In the genomic region with DNA sequence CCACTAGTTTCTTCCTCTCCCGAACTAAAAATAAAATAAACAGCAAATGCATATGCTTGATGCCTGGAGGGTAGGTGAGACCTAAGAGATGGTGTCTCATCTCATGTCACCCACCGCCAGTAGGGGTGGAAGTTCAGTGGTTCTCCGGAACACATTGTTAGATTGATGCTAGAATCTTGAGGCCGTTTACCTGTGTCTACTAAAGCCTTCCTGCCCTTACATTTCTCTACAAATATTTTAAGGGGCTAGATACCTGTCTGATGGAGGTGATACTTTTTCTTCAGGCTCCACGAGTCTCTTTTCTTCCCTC, we compare ENCODE assay signal across 8 mouse cellular contexts. TPM values are rescaled to one million over a fixed set of nuclear protein-coding genes. Genes with fewer than 3 reads are reported as not detected.
DNase-seq lines count a peak whose midpoint lies in the region; ATAC-seq lines count a peak whose summit lies in the region.

No protein-coding gene starts in this region.

- no peak for ATAC-seq in megakaryocyte, adult 5-6 weeks (ENCODE audit: poor library complexity, severe bottlenecking)
- no peak for ATAC-seq in liver, embryonic 13.5 days (ENCODE audit: low read depth)

- no peaks in the 10 kb centered on the region for H3K27me3 ChIP-seq in megakaryocyte, embryonic 14.5 days (replicated peaks)
- peaks cover 18% of the 10 kb centered on the region for H3K27me3 ChIP-seq in liver, embryonic 13.5 days

- H3K27ac ChIP-seq in liver, embryonic 13.5 days = no peak overlapping the region

- H3K9me3 ChIP-seq in megakaryocyte, embryonic 14.5 days = no peaks in the 10 kb centered on the region
- H3K9me3 ChIP-seq in liver, embryonic 13.5 days (replicated peaks) = no peaks in the 10 kb centered on the region

- peaks cover 45% of the 10 kb centered on the region for H3K36me3 ChIP-seq in megakaryocyte, embryonic 14.5 days (replicated peaks; ENCODE audit: low read length)
- H3K36me3 ChIP-seq in liver, embryonic 13.5 days = no peaks in the 10 kb centered on the region

- H3K4me2 ChIP-seq in liver, embryonic 13.5 days = peak overlapping the region; percentile 95

- peak; percentile 18 for DNase-seq in cerebellum, adult 11 months
- DNase-seq in cerebellum, adult 18-20 months = no peak
- DNase-seq in liver, embryonic 13.5 days = no peak
- DNase-seq in thymus, postnatal 0 days (ENCODE audit: low spot score) = peak; percentile 25
- DNase-seq in ovary, postnatal 36 days (ENCODE audit: low spot score) = no peak
- no peak for DNase-seq in spleen, adult 18-20 months

- H3K9ac ChIP-seq in liver, embryonic 13.5 days = no peak overlapping the region

- WGBS in liver, embryonic 13.5 days (ENCODE audit: insufficient replicate concordance) = 24% methylated on average over 5 of the region's 5 CpGs

- H3K4me3 ChIP-seq in megakaryocyte, embryonic 14.5 days (replicated peaks) = peak overlapping the region; percentile 97
- H3K4me3 ChIP-seq in liver, embryonic 13.5 days (replicated peaks) = peak overlapping the region; percentile 72

- H3K4me1 ChIP-seq in megakaryocyte, embryonic 14.5 days = peaks cover 80% of the 10 kb centered on the region
- peaks cover 28% of the 10 kb centered on the region for H3K4me1 ChIP-seq in liver, embryonic 13.5 days (replicated peaks)

RNA-seq across cellular contexts. Expression of gene Tnik, which starts 1.8 kb away (rescaled TPM):
- polyA plus RNA-seq in megakaryocyte, embryonic 14.5 days (2012; ENCODE audit: insufficient read depth, low replicate concordance) = 7.6 and 13.8 TPM in 2 replicates
- total RNA-seq in megakaryocyte, adult 5-6 weeks (2015) = 2.6 and 2.7 TPM in 2 replicates
- 6.3 and 6.4 TPM in 2 replicates for total RNA-seq in megakaryocyte, adult 5-6 weeks (2017)
- 1.8 and 2.6 TPM in 2 replicates for polyA plus RNA-seq in liver, embryonic 13.5 days (2015; fragmentation: Nextera tagmentation; extraction: Ambion mirVana)
- polyA plus RNA-seq in thymus, postnatal 0 days (2015; fragmentation: Nextera tagmentation; extraction: Ambion mirVana) = 16.7 and 26.1 TPM in 2 replicates

Comparison
In these comparisons a context has a peak if more than half of its experiments do, and no peak if none do; other contexts are left out.
1. DNase-seq: peak in cerebellum, adult 11 months (single experiment) and thymus, postnatal 0 days (single experiment); none in cerebellum, adult 18-20 months (0 of 2), liver, embryonic 13.5 days (single experiment), ovary, postnatal 36 days (single experiment) and spleen, adult 18-20 months (0 of 2).